Mouse (Mus musculus): ENCODE data around the gene Aqp9.

The Aqp9 gene

GRCm38 (mm10) chr9:71166871-71167465, 1.5 kb downstream of the Aqp9 start:
- no peak for DNase-seq

GRCm38 (mm10) chr9:71166019-71166705, 2.3 kb downstream of the Aqp9 start:
- DNase-seq: no peak

DNA sequence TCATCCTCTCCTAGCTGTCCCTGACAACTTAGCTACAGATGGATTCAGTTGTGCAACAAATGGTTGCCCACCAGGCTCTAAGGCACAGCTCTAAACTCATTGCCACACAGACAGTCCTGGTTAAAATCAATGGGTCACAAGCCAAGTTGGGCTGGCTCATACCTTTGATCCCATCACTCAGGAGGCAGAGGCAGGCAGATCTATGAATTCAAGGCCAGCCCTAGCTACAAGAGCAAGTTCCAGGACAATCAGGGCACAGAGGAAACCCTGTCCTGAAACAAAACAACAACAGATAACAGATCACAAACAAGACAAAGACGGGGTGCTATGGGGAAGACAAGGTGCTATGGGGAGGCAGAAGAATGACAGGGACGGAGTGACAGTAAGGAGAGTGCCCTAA, 3.0 kb downstream of the Aqp9 start:
- no peak for DNase-seq

DNA sequence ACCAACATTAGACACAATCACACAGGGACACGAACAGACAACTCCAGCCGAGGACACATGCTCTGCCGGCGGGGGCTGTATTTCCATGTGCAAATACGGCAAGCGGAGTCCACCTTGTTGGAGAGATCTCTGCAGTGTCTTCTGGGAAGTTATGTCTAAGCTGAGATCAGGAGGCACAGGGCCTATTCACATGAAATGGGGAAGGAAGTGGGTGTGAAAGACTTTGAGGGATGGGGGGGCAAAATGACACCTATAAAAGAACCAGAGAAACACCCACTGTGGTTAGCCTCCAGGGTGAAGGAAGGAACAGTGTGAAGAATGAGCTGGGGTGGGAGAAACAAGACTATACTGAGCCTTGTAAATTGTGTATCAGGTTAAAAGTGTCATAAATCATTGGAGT, 3.4 kb downstream of the Aqp9 start:
- no peak for DNase-seq

DNA sequence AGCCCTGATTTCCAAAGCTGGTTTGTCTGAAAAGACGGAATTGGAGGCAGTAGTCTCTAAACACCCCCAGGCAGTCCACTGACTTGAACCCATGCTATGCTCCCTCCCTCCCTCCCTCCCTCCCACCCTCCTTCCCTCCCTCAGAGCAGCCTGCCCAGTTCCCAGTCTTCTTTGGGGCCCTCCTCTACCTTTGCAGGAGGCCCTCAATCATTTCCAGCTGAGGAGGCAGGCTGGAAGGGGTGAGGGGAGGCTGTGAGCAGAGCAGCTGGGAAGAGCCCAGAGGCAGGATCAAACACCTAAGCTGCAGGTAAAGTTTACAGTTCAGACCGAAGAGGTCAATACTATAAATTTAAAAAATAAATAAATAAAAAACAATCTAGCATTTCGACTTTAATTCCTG, 4.1 kb downstream of the Aqp9 start:
- DNase-seq: no peak

DNA sequence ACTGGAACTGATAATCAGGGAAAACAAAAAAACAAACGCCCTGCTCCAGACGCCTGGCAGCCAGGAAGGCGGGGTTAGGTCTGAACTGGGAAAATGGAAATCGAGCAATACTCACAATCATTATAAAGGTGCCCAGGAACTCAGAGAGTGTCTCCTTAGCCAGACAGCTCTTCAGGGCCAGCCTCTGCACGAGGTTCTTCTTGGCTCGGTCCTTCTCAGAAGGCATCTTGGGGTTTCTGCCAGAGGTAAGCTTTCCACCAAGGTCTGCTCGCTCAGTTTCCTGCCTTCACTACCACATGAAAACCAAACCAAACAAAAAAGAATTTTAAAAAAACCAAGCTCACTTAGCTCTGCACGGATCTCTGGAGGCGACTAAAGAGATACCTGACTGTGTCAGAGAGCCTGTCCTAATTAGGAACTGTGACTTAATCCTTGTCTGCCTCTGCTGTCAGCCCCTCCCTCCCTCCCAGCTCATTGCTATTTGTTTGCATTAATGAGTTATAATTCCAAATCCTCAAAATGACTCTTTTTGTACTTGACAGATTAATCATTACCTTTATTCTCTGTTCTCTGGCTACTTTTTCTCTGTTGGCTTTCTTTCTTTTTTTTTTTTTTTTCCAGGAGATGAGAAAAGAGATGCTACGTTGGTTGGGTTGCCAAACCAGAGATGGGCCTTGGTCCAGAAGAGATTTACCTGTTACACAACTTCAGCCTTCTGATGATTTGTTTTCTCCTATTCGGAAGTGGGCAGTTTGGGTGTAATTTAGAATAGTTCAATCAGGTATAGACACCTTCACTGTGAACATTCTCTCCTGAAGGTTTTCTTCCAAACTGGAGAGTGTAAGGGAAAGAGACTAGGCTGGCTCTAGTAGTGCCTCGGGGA, 5.4 kb downstream of the Aqp9 start:
- no peak for DNase-seq

GRCm38 (mm10) chr9:71162131-71162857, 6.2 kb downstream of the Aqp9 start:
- DNase-seq: no peak

GRCm38 (mm10) chr9:71160849-71161711, 7.4 kb downstream of the Aqp9 start:
- DNase-seq: no peak

- DNase-seq: no peak
These were observed 8.8 kb downstream of the Aqp9 start for GRCm38 (mm10) chr9:71159686-71160085.

DNA sequence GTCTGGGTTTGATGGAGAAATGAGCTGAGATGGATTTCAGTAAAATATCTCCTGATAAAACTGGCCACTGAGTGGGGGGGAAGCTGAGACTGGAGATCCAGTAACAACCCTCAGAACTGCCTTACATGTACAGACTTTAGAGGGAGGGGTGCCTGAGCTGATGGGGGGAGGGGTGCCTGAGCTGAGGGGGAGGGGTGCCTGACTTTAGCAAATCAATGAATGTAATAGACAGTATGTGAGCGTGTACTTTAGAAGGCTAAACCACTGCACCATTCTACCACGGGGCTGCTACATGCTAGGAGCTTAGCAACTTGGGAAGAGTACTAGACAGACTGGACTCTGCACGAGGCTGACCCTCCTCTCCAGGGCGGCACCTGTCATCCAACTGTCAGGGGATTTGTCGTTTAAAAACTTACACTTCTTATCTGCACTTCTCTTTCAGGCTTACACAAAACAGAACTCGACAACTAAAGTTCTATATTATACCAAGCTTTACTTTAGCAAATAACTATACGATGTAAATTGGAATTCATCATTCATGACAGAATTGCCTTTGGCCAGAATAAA, 9.3 kb downstream of the Aqp9 start:
- no peak for DNase-seq

DNA sequence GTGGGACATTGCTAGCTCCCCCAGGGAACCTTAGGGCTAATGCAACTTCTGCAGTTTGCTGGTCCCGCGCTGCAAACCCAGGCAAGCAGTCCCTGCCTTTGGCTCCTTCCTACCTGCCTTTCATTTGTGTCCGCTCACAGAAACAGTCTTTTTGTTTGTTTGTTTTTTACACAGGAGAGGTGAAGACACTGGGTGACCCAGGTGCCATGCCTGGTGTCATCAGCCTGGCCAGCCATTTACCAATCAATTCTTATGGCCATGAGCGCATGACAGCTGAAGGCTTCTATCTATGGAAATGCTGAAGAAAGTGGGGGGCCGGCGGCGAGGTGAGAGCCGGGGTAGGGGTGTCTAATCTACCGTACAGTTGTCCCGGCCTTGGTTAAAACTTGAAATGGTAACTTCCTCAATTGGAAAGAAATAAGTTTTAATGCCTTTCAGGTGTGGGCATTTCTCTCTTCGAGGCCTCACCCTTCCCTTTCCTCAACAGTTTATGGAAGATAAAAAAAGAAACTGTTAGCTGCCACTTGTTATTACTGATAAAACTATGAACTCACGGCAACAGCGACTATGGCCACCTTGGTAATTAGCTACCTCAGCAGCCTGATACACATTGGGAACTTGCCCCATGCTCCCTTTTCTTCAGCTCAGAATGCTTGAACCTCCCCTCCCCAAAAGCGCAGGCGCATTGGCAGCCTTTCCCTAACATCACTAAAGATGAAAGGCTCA, 10.4 kb downstream of the Aqp9 start:
- DNase-seq: no peak

GRCm38 (mm10) chr9:71156447-71157035, 11.9 kb downstream of the Aqp9 start:
- DNase-seq: no peak

DNA sequence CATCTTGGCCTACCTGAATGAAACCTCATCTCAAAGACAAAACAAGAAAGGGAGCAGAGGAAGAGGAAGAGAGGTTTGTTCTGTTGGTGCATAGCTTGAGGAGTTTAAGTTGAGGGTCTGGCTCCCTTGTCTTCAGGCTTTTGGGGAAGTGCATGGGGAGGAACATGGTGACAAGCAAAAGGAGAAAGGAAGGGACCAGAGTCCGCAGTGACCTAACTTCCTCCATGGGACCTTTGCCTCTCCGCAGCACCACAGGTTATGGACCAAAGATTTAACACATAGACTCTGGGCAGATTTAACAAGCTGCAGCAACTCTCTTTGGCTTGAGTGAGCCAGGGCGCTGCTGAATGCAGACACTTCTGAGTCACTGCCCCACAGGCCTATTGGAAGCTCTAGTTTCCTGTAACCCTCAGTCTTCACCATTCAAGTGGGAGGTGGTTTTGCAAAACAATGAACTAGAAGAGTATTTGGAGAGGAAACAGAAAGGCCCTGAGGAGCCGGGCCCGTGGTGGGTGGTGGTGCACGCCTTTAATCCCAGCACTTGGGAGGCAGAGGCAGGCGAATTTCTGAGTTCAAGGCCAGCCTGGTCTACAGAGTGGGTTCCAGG, 13.0 kb downstream of the Aqp9 start:
- DNase-seq: no peak

DNA sequence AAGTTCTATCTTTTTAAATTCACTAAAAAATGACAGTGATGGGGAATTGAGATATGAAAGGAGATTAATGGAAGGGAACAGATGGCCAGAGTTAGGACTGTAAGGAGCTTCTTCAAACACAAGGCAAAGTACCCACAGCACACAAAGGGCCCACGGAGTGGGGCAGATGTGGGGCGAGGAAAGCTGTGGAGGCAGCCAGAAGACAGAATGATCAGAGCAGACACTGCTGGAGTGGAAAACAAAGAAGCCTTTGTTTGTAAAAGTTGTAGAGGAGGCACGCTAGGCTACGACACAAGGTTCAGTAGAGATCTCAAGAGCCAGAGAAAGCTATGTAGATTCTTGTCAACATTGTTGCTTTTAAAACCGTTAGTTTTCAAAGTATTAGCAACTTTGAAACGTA, 17.1 kb downstream of the Aqp9 start:
- DNase-seq: no peak

DNA sequence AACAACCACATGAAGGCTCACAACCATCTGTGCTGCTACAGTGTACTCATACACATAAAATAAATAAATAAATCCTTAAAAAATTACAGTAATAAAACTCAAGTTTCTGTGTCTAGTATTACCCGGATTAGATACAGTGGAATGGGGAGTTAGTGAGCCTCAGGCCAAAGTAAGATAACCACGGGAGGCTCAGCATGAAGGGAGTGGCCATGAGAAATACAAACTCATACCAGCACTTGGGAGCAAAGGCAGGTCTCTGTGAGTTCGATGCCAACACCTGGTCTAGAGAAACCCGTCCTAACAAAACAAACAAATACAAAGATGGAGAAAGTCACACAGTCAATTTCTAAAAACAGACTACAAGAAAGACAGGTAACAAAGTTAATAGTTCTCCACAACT, 18.3 kb downstream of the Aqp9 start:
- no peak for DNase-seq

DNA sequence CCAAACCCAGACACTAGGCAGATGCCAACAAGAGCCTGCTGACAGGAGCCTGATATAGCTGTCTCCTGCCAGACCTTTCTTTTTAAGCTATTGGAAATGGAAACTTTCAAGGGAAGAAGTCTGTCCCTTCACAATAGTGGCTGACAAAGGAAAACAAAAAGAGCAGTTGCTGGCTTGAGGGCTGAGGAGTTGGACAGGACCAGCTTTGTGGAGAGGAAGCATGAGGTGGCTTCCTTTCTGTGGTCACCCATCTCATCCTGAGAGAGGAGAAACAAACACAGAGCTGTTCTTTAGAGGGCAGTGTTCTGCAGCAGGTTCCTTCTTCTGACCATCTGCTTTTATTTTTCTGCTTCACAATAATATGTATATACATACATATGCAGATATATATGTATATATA, 19.6 kb downstream of the Aqp9 start:
- DNase-seq: no peak

- DNase-seq: no peak
These were observed 22.3 kb downstream of the Aqp9 start for GRCm38 (mm10) chr9:71146210-71146609.

GRCm38 (mm10) chr9:71140205-71140604, 28.3 kb downstream of the Aqp9 start:
- no peak for DNase-seq

DNA sequence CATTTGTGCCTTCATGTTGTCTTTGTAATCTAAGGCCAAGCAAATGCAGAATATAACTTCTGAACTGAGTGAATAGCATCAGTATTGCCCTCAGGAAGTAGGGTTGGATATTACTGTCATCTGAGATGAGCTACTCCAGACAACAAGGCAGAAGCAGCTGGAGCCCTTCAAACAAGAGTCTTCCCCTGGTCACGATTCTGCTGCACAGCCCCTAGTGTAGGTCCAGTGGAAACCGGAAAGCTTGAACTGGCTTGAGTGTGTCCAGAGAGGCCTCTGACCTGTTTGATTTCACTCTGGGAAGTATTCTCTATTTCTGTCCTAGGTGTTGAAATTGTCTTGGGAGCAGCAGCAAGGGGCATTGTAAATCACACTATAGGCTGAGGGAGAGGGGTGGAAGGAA, 29.5 kb downstream of the Aqp9 start:
- peak; percentile 59 for DNase-seq

- DNase-seq: no peak
These were observed 31.1 kb downstream of the Aqp9 start for GRCm38 (mm10) chr9:71137267-71137945.

Data from kidney, postnatal 10 days (tissue).